In genomic region chr9:104269944-104270343, GRCm38 (mm10) we compare ENCODE assay signal across 29 mouse cellular contexts. TPM values are rescaled to one million over a fixed set of nuclear protein-coding genes. Genes with fewer than 3 reads are reported as not detected.
DNase-seq lines count a peak whose midpoint lies in the region; ATAC-seq and TF ChIP-seq lines count a peak whose summit lies in the region.
"Had no signal": no experiment of that assay in that cellular context is flagged by ENCODE, and none has a peak within 500 bp of the region (broad histone marks: within the 10 kb centered on the region; RNA-seq: fewer than 3 reads in every experiment).

No protein-coding gene starts in this region.

- no peak for TF ChIP-seq CTCF in intestine, postnatal 0 days (IDR thresholded peaks at IDR 0.05; ENCODE audit: low read depth)

- no peaks in the 10 kb centered on the region for H3K4me1 ChIP-seq in heart, embryonic 10.5 days
- H3K4me1 ChIP-seq in megakaryocyte, embryonic 14.5 days, result peaks cover 11% of the 10 kb centered on the region
- H3K4me1 ChIP-seq in intestine, postnatal 0 days (replicated peaks; ENCODE audit: control insufficient read depth, insufficient read depth, low read length), result no peaks in the 10 kb centered on the region
- H3K4me1 ChIP-seq: embryonic facial prominence, embryonic 10.5 days; embryonic facial prominence, embryonic 15.5 days; forebrain, embryonic 13.5 days; hindbrain, embryonic 10.5 days; limb, embryonic 13.5 days; midbrain, embryonic 15.5 days had no signal

- WGBS in heart, embryonic 10.5 days, result 72% methylated on average over 3 of the region's 3 CpGs
- WGBS in intestine, postnatal 0 days, result 62% methylated on average over 3 of the region's 3 CpGs

- peak overlapping the region; percentile 46; the same call in 1 of the 2 replicates for H3K4me2 ChIP-seq in intestine, postnatal 0 days (replicated peaks; ENCODE audit: low read depth)
- H3K4me2 ChIP-seq: embryonic facial prominence, embryonic 15.5 days; forebrain, embryonic 13.5 days; limb, embryonic 13.5 days; midbrain, embryonic 15.5 days had no signal

- ATAC-seq in megakaryocyte, adult 5-6 weeks (ENCODE audit: poor library complexity, severe bottlenecking), result no peak
- 0 out of 2 replicates have a peak, but pooled peaks have one; percentile 17 for ATAC-seq in intestine, postnatal 0 days
- ATAC-seq: forebrain, embryonic 13.5 days; liver, embryonic 12.5 days; midbrain, embryonic 15.5 days; Patski had no signal

- H3K36me3 ChIP-seq in heart, embryonic 10.5 days, result no peaks in the 10 kb centered on the region
- no peaks in the 10 kb centered on the region for H3K36me3 ChIP-seq in megakaryocyte, embryonic 14.5 days (replicated peaks; ENCODE audit: low read length)
- no peaks in the 10 kb centered on the region for H3K36me3 ChIP-seq in intestine, postnatal 0 days (ENCODE audit: control insufficient read depth, insufficient read depth)
- H3K36me3 ChIP-seq: embryonic facial prominence, embryonic 10.5 days; embryonic facial prominence, embryonic 15.5 days; hindbrain, embryonic 10.5 days; limb, embryonic 13.5 days; liver, embryonic 12.5 days; midbrain, embryonic 10.5 days; midbrain, embryonic 15.5 days had no signal

- H3K9ac ChIP-seq in intestine, postnatal 0 days (ENCODE audit: low read depth, low read length), result no peak overlapping the region
- H3K9ac ChIP-seq: embryonic facial prominence, embryonic 15.5 days; forebrain, embryonic 13.5 days; limb, embryonic 13.5 days; liver, embryonic 12.5 days; liver, postnatal 0 days; midbrain, embryonic 15.5 days had no signal

- H3K9me3 ChIP-seq in heart, embryonic 10.5 days, result no peaks in the 10 kb centered on the region
- 0 out of 2 replicates have a peak, but pooled peaks cover 5% of the 10 kb centered on the region for H3K9me3 ChIP-seq in megakaryocyte, embryonic 14.5 days
- no peaks in the 10 kb centered on the region for H3K9me3 ChIP-seq in intestine, postnatal 0 days (ENCODE audit: control insufficient read depth)
- H3K9me3 ChIP-seq: embryonic facial prominence, embryonic 10.5 days; embryonic facial prominence, embryonic 15.5 days; forebrain, embryonic 13.5 days; hindbrain, embryonic 10.5 days; limb, embryonic 13.5 days; liver, embryonic 12.5 days; midbrain, embryonic 10.5 days; midbrain, embryonic 15.5 days had no signal

- DNase-seq in heart, embryonic 10.5 days (ENCODE audit: low spot score), result peak; percentile 53
- no peak for DNase-seq in heart, adult 9 months (ENCODE audit: low spot score in 2 of 2)
- no peak for DNase-seq in urinary bladder, adult 2 months (ENCODE audit: low spot score)
- DNase-seq in layer of hippocampus, postnatal 14 days (ENCODE audit: low spot score in 2 of 2), result no peak
- no peak for DNase-seq in adrenal gland, adult 8-10 months
- DNase-seq: adrenal gland, postnatal 14 days; cerebellum, adult 8-10 months; cerebellum, postnatal 25 days; gastrocnemius, postnatal 36 days; heart, postnatal 14 days; kidney, adult 18-20 months; kidney, postnatal 14 days; lung, postnatal 4 days; thymus, adult 2 months; thymus, postnatal 4 days had no signal

- no peak overlapping the region for H3K27ac ChIP-seq in heart, embryonic 10.5 days
- peak overlapping the region; percentile 65 for H3K27ac ChIP-seq in intestine, postnatal 0 days (ENCODE audit: low read depth, low read length)
- H3K27ac ChIP-seq: embryonic facial prominence, embryonic 10.5 days; embryonic facial prominence, embryonic 15.5 days; forebrain, embryonic 13.5 days; heart, adult 2 months; hindbrain, embryonic 10.5 days; limb, embryonic 13.5 days; liver, embryonic 12.5 days; midbrain, embryonic 15.5 days had no signal

- no peaks in the 10 kb centered on the region for H3K27me3 ChIP-seq in heart, embryonic 10.5 days (ENCODE audit: insufficient read depth, poor library complexity, severe bottlenecking)
- peaks cover 9% of the 10 kb centered on the region for H3K27me3 ChIP-seq in megakaryocyte, embryonic 14.5 days (replicated peaks)
- no peaks in the 10 kb centered on the region for H3K27me3 ChIP-seq in intestine, postnatal 0 days (replicated peaks; ENCODE audit: control insufficient read depth, insufficient read depth, low read length)
- H3K27me3 ChIP-seq: embryonic facial prominence, embryonic 15.5 days; forebrain, embryonic 13.5 days; limb, embryonic 13.5 days; liver, embryonic 12.5 days; midbrain, embryonic 15.5 days had no signal

- H3K4me3 ChIP-seq in heart, embryonic 10.5 days, result no peak overlapping the region
- peak overlapping the region; percentile 57 for H3K4me3 ChIP-seq in megakaryocyte, embryonic 14.5 days (replicated peaks)
- no peak overlapping the region for H3K4me3 ChIP-seq in intestine, postnatal 0 days (ENCODE audit: low read depth, low read length)
- H3K4me3 ChIP-seq: embryonic facial prominence, embryonic 10.5 days; embryonic facial prominence, embryonic 15.5 days; forebrain, embryonic 13.5 days; heart, adult 2 months; hindbrain, embryonic 10.5 days; limb, embryonic 13.5 days; liver, embryonic 12.5 days; midbrain, embryonic 10.5 days; midbrain, embryonic 15.5 days had no signal

RNA-seq across cellular contexts. Expression of gene Dnajc13, which starts 7.2 kb away (rescaled TPM):
- polyA plus RNA-seq in heart, embryonic 10.5 days (2016; fragmentation: Nextera tagmentation; extraction: Ambion mirVana), result 21.5 and 23.6 TPM in 2 replicates
- 3.0 and 4.5 TPM in 2 replicates for polyA plus RNA-seq in megakaryocyte, embryonic 14.5 days (2012; ENCODE audit: insufficient read depth, low replicate concordance)
- total RNA-seq in megakaryocyte, adult 5-6 weeks (2015), result 68.2 and 77.1 TPM in 2 replicates
- total RNA-seq in megakaryocyte, adult 5-6 weeks (2017), result 45.7 and 50.0 TPM in 2 replicates
- polyA plus RNA-seq in intestine, postnatal 0 days (2015; fragmentation: Nextera tagmentation; extraction: Ambion mirVana), result 24.6 and 26.8 TPM in 2 replicates
- polyA plus RNA-seq in urinary bladder, adult 2 months (2012; rRNA removed), result 38.8 and 46.8 TPM in 2 replicates
- total RNA-seq in layer of hippocampus, postnatal 14 days (2021), result 10 to 100 TPM; 60.7 to 77.9 TPM
- 10 to 100 TPM; 42.1 to 66.1 (median 50.1) TPM for total RNA-seq in adrenal gland, adult 8-10 months (2022)
